Mouse (Mus musculus): ENCODE measurements around the gene Cpsf3. TPM values are rescaled to one million over a fixed set of nuclear protein-coding genes. Genes with fewer than 3 reads are reported as not detected.

Cpsf3 gene
- polyA plus RNA-seq, 1 experiment from 2014 or later: 117 TPM

- Histone ChIP-seq H3K9ac (replicated peaks; ENCODE audit: low read depth, low read length) (no peak overlapping the region), H3K4me1 (replicated peaks; ENCODE audit: control insufficient read depth, insufficient read depth, low read length) (peaks cover 6% of the 10 kb centered on the region), H3K4me2 (ENCODE audit: low read length) (no peak overlapping the region), H3K36me3 (ENCODE audit: control insufficient read depth, insufficient read depth) (peaks cover 32% of the 10 kb centered on the region), H3K27me3 (replicated peaks; ENCODE audit: control insufficient read depth, insufficient read depth, low read length) (no peaks in the 10 kb centered on the region), H3K4me3 (replicated peaks; ENCODE audit: low read length) (no peak overlapping the region), H3K9me3 (ENCODE audit: control insufficient read depth, low read length) (no peaks in the 10 kb centered on the region), H3K27ac (ENCODE audit: low read length) (no peak overlapping the region)
- no peak for ATAC-seq
- WGBS: 95% methylated on average over 5 of the region's 5 CpGs
Measured at GRCm38 (mm10) chr12:21312201-21312600, 27.0 kb downstream of the Cpsf3 start.

DNA sequence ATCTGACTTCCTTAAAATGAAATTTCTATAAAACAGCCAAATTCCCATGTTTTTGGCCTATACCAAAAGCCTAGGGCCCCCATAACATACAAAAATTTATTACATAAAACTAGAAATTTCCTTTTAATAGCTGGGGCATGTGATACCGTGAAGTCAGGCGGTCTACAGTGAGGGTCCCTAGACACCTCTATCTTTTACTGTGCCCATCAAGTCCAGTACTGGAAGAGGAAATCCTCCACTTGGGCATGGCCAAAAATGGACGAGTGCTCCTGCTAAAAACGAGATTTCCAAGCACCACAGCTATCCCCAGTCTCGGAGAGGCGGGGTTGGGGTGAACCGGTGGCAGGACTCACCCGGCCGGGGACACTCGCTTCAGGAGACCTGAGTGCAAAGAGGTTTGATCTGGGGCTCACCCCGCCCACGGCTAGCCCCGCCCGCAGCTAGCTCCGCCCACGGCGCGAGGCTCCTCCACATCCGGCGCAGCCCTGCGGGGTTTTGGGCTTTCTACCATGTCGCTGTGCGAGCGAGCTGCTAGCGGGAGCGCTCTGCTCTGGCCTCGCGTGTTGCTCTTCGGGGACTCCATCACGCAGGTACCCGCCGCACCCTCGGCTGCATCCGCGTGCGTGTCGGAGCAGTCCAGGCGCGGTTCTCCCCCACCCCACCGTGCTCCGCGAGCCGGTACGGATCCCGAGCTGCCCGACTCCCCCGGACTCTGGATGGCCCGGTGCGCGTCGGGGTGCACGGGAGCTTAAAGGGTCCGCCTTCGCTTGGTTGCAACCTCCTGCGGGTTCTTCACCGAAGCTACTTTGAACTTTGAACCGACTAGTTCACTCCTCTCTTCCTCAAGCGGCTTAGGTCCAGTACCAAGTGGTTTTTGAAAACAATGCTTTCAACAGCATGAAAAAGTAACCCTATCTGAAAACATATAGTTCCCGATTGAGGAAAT, 31.0 kb downstream of the Cpsf3 start, which contains the start of gene Iah1:
Gene Iah1 (plus strand): TSS at position 467 of the 946 bp plus-strand sequence.
- peak; percentile 92 for ATAC-seq
- 3% methylated on average over 59 of the region's 59 CpGs for WGBS
- Histone ChIP-seq H3K4me3 (replicated peaks; ENCODE audit: low read length) (peak within 1 kb of the TSS; percentile 74), H3K9me3 (ENCODE audit: control insufficient read depth, low read length) (no peaks in the 10 kb centered on the region), H3K36me3 (ENCODE audit: control insufficient read depth, insufficient read depth) (peaks cover 10% of the 10 kb centered on the region; the same call in 1 of the 2 replicates), H3K27ac (ENCODE audit: low read length) (peak within 1 kb of the TSS; percentile 49), H3K4me1 (replicated peaks; ENCODE audit: control insufficient read depth, insufficient read depth, low read length) (peaks cover 7% of the 10 kb centered on the region), H3K9ac (replicated peaks; ENCODE audit: low read depth, low read length) (peak within 1 kb of the TSS; percentile 80), H3K27me3 (replicated peaks; ENCODE audit: control insufficient read depth, insufficient read depth, low read length) (no peaks in the 10 kb centered on the region), H3K4me2 (ENCODE audit: low read length) (peak within 1 kb of the TSS; percentile 83)

DNA sequence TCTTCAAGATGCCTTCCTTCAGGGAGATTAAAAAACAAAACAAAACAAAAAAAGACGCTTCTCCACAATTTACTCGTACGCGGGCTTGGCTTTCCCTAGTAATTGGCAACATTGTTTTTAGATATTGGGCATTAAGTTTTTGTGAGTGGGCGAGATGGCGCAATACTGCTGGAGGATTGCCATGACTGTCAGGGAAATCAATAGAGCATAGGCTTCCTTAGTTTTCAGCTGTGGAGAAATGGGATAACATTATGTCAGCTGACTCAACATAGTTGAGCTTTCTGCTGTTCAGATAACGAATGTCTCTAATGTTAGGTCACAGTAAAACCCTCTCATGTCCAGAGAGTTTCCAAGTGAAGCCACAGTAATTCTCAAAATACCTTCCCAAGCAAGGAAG, 31.7 kb downstream of the Cpsf3 start:
- Histone ChIP-seq H3K4me2 (ENCODE audit: low read length) (peak overlapping the region; percentile 83), H3K27me3 (replicated peaks; ENCODE audit: control insufficient read depth, insufficient read depth, low read length) (no peaks in the 10 kb centered on the region), H3K9me3 (ENCODE audit: control insufficient read depth, low read length) (no peaks in the 10 kb centered on the region), H3K27ac (ENCODE audit: low read length) (no peak overlapping the region), H3K9ac (replicated peaks; ENCODE audit: low read depth, low read length) (peak overlapping the region; percentile 80), H3K4me3 (replicated peaks; ENCODE audit: low read length) (peak overlapping the region; percentile 74), H3K4me1 (replicated peaks; ENCODE audit: control insufficient read depth, insufficient read depth, low read length) (peaks cover 7% of the 10 kb centered on the region), H3K36me3 (ENCODE audit: control insufficient read depth, insufficient read depth) (peaks cover 10% of the 10 kb centered on the region; the same call in 1 of the 2 replicates)
- WGBS: 10% methylated on average over 7 of the region's 7 CpGs
- ATAC-seq: no peak

DNA sequence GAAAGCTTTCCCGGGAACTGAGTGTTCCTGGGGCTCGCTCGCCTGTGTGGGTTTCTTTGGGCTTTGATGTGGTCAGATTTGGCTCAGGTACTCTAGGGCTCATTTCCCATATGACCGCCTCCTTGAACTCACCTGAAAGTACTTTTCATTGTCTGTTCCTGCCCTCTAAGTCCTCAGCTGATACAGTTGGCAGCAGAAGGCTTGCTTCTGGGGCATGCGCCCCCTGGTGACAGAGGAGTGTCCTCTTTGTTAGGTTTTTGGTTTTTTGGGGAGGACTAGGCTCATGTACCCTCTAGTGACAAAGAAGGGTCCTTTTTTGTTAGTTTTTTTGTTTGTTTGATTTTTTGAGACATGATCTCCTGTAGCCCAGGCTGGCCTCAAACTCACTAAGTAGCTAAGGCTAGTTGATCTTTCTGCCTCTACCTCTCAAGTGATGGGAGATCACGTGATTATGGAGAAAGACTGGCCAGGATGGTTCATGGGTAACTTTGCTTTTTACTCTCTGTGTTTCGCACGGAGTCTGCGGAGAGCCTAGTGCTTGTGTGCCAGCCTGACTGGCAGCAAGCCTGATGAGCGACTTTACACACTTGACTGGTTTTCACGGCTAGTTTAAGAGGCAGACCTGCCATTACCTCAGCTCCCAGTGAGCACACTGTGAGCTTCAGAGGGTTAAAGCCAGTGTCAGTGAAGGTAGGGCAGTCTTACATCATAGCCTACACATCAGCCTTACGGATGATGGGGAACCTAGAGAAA, 33.1 kb downstream of the Cpsf3 start:
- Histone ChIP-seq H3K27me3 (replicated peaks; ENCODE audit: control insufficient read depth, insufficient read depth, low read length) (no peaks in the 10 kb centered on the region), H3K27ac (ENCODE audit: low read length) (no peak overlapping the region), H3K4me2 (ENCODE audit: low read length) (no peak overlapping the region), H3K9ac (replicated peaks; ENCODE audit: low read depth, low read length) (no peak overlapping the region), H3K36me3 (ENCODE audit: control insufficient read depth, insufficient read depth) (peaks cover 11% of the 10 kb centered on the region; the same call in 1 of the 2 replicates), H3K4me1 (replicated peaks; ENCODE audit: control insufficient read depth, insufficient read depth, low read length) (peaks cover 7% of the 10 kb centered on the region), H3K9me3 (ENCODE audit: control insufficient read depth, low read length) (no peaks in the 10 kb centered on the region), H3K4me3 (replicated peaks; ENCODE audit: low read length) (no peak overlapping the region)
- 68% methylated on average over 12 of the region's 12 CpGs for WGBS
- ATAC-seq: no peak

- WGBS: 84% methylated on average over 4 of the region's 4 CpGs
- no peak overlapping the region for H3K4me3 ChIP-seq (replicated peaks; ENCODE audit: low read length)
- peaks cover 7% of the 10 kb centered on the region for H3K4me1 ChIP-seq (replicated peaks; ENCODE audit: control insufficient read depth, insufficient read depth, low read length)
- no peaks in the 10 kb centered on the region for H3K27me3 ChIP-seq (replicated peaks; ENCODE audit: control insufficient read depth, insufficient read depth, low read length)
- H3K27ac ChIP-seq (ENCODE audit: low read length): no peak overlapping the region
- no peak for ATAC-seq
- H3K36me3 ChIP-seq (ENCODE audit: control insufficient read depth, insufficient read depth): peaks cover 3% of the 10 kb centered on the region; the same call in 1 of the 2 replicates
- no peak overlapping the region for H3K9ac ChIP-seq (replicated peaks; ENCODE audit: low read depth, low read length)
- H3K4me2 ChIP-seq (ENCODE audit: low read length): no peak overlapping the region
- no peaks in the 10 kb centered on the region for H3K9me3 ChIP-seq (ENCODE audit: control insufficient read depth, low read length)
Measured at GRCm38 (mm10) chr12:21320317-21320716, 35.1 kb downstream of the Cpsf3 start.

DNA sequence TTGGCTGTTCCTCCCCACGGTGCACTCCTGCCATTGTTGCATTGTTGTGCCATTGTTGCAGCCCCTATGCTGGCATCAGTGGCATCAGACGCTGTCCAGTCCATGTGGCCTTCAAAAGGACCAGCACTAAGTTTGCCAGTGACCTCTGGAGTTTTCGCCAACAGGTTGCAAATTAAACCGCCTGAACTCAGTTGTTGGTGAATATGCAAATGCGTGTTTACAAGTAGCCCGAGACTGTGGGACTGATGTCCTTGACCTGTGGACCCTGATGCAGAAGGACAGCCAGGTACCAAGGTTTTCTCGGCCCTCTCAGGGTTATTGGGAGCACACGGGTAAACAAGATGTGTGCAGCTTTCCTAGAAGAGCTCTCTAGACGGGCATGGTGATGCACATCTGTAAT, 36.0 kb downstream of the Cpsf3 start:
- Histone ChIP-seq H3K4me3 (replicated peaks; ENCODE audit: low read length) (no peak overlapping the region), H3K4me2 (ENCODE audit: low read length) (no peak overlapping the region), H3K27ac (ENCODE audit: low read length) (no peak overlapping the region), H3K36me3 (ENCODE audit: control insufficient read depth, insufficient read depth) (peaks cover 3% of the 10 kb centered on the region; the same call in 1 of the 2 replicates), H3K27me3 (replicated peaks; ENCODE audit: control insufficient read depth, insufficient read depth, low read length) (no peaks in the 10 kb centered on the region), H3K9ac (replicated peaks; ENCODE audit: low read depth, low read length) (no peak overlapping the region), H3K4me1 (replicated peaks; ENCODE audit: control insufficient read depth, insufficient read depth, low read length) (peaks cover 7% of the 10 kb centered on the region), H3K9me3 (ENCODE audit: control insufficient read depth, low read length) (no peaks in the 10 kb centered on the region)
- WGBS: 83% methylated on average over 9 of the region's 9 CpGs
- no peak for ATAC-seq

GRCm38 (mm10) chr12:21322296-21322695, 37.1 kb downstream of the Cpsf3 start:
- WGBS: 95% methylated on average over 4 of the region's 4 CpGs
- Histone ChIP-seq H3K27me3 (replicated peaks; ENCODE audit: control insufficient read depth, insufficient read depth, low read length) (no peaks in the 10 kb centered on the region), H3K27ac (ENCODE audit: low read length) (no peak overlapping the region), H3K9ac (replicated peaks; ENCODE audit: low read depth, low read length) (no peak overlapping the region), H3K4me1 (replicated peaks; ENCODE audit: control insufficient read depth, insufficient read depth, low read length) (peaks cover under 1% of the 10 kb centered on the region; the same call in 1 of the 2 replicates), H3K9me3 (ENCODE audit: control insufficient read depth, low read length) (no peaks in the 10 kb centered on the region), H3K36me3 (ENCODE audit: control insufficient read depth, insufficient read depth) (peaks cover 3% of the 10 kb centered on the region; the same call in 1 of the 2 replicates), H3K4me2 (ENCODE audit: low read length) (no peak overlapping the region), H3K4me3 (replicated peaks; ENCODE audit: low read length) (no peak overlapping the region)
- no peak for ATAC-seq

- no peaks in the 10 kb centered on the region for H3K9me3 ChIP-seq (ENCODE audit: control insufficient read depth, low read length)
- no peak overlapping the region for H3K4me2 ChIP-seq (ENCODE audit: low read length)
- H3K36me3 ChIP-seq (ENCODE audit: control insufficient read depth, insufficient read depth): peaks cover 3% of the 10 kb centered on the region; the same call in 1 of the 2 replicates
- ATAC-seq: no peak
- H3K27me3 ChIP-seq (replicated peaks; ENCODE audit: control insufficient read depth, insufficient read depth, low read length): no peaks in the 10 kb centered on the region
- H3K4me3 ChIP-seq (replicated peaks; ENCODE audit: low read length): no peak overlapping the region
- H3K27ac ChIP-seq (ENCODE audit: low read length): no peak overlapping the region
- H3K9ac ChIP-seq (replicated peaks; ENCODE audit: low read depth, low read length): no peak overlapping the region
- whole genome bisulfite sequencing: 88% methylated on average over 9 of the region's 9 CpGs
- H3K4me1 ChIP-seq (replicated peaks; ENCODE audit: control insufficient read depth, insufficient read depth, low read length): no peaks in the 10 kb centered on the region
Measured at GRCm38 (mm10) chr12:21322856-21323255, 37.7 kb downstream of the Cpsf3 start.

GRCm38 (mm10) chr12:21324101-21324500, 38.9 kb downstream of the Cpsf3 start:
- Histone ChIP-seq H3K27ac (ENCODE audit: low read length) (no peak overlapping the region), H3K27me3 (replicated peaks; ENCODE audit: control insufficient read depth, insufficient read depth, low read length) (no peaks in the 10 kb centered on the region), H3K4me2 (ENCODE audit: low read length) (no peak overlapping the region), H3K9ac (replicated peaks; ENCODE audit: low read depth, low read length) (no peak overlapping the region), H3K4me1 (replicated peaks; ENCODE audit: control insufficient read depth, insufficient read depth, low read length) (no peaks in the 10 kb centered on the region), H3K4me3 (replicated peaks; ENCODE audit: low read length) (no peak overlapping the region), H3K9me3 (ENCODE audit: control insufficient read depth, low read length) (no peaks in the 10 kb centered on the region), H3K36me3 (ENCODE audit: control insufficient read depth, insufficient read depth) (peaks cover 6% of the 10 kb centered on the region)
- ATAC-seq: no peak
- WGBS: 85% methylated on average over 5 of the region's 5 CpGs
